Mouse (Mus musculus): ENCODE measurements around the gene Cdh12. TPM values are rescaled to one million over a fixed set of nuclear protein-coding genes. Genes with fewer than 3 reads are reported as not detected.

Gene Cdh12
- polyA plus RNA-seq, 1 experiment: not detected

DNA sequence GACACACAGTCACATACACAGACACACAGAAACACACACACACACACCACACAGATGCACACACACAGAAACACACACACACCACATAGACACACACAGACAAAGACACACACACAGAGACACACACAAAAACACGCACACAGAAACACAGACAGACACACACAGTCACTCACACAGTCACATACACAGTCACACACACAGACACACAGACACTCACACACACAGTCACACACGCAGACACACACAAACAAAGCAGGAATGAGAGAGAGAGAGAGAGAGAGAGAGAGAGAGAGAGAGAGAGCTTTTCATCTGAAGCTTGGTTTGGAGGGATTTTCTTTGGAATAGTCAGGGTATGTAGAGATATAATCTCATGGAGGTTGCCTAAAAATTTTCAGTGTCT, 558.9 kb downstream of the Cdh12 start:
- TF ChIP-seq CTCF (IDR thresholded peaks at IDR 0.05; ENCODE audit: borderline replicate concordance, control insufficient read depth, extremely low read depth, insufficient read depth, low read length, poor library complexity) (no peak), POLR2A (IDR thresholded peaks at IDR 0.05; ENCODE audit: control insufficient read depth, extremely low read depth, insufficient read depth, low read length, poor library complexity) (no peak)

GRCm38 (mm10) chr15:21008487-21008886, 559.4 kb downstream of the Cdh12 start:
- 51% methylated on average over 1 of the region's 1 CpGs for WGBS
- no peak for DNase-seq

More for the DNA sequence above, 558.9 kb downstream of the Cdh12 start:
- no peak overlapping the region for H3K27ac ChIP-seq (ENCODE audit: control insufficient read depth, insufficient read depth, low read length)
- H3K4me3 ChIP-seq (ENCODE audit: control insufficient read depth, insufficient read depth, low read length): no peak overlapping the region
- H3K27me3 ChIP-seq (ENCODE audit: control insufficient read depth, insufficient read depth, low read length): no peaks in the 10 kb centered on the region
- WGBS: 79% methylated on average over 2 of the region's 2 CpGs
- H3K4me1 ChIP-seq (replicated peaks; ENCODE audit: control insufficient read depth, insufficient read depth, low read length): no peaks in the 10 kb centered on the region
- H3K36me3 ChIP-seq (ENCODE audit: control insufficient read depth, insufficient read depth, low read length): no peaks in the 10 kb centered on the region
- no peak for DNase-seq

GRCm38 (mm10) chr15:21008969-21009368, 559.9 kb downstream of the Cdh12 start:
- 90% methylated on average over 3 of the region's 3 CpGs for WGBS
- H3K36me3 ChIP-seq (ENCODE audit: control insufficient read depth, insufficient read depth, low read length): no peaks in the 10 kb centered on the region
- TF ChIP-seq CTCF (IDR thresholded peaks at IDR 0.05; ENCODE audit: borderline replicate concordance, control insufficient read depth, extremely low read depth, insufficient read depth, low read length, poor library complexity) (no peak), POLR2A (IDR thresholded peaks at IDR 0.05; ENCODE audit: control insufficient read depth, extremely low read depth, insufficient read depth, low read length, poor library complexity) (no peak)
- no peaks in the 10 kb centered on the region for H3K27me3 ChIP-seq (ENCODE audit: control insufficient read depth, insufficient read depth, low read length)
- no peak overlapping the region for H3K27ac ChIP-seq (ENCODE audit: control insufficient read depth, insufficient read depth, low read length)
- H3K4me1 ChIP-seq (replicated peaks; ENCODE audit: control insufficient read depth, insufficient read depth, low read length): no peaks in the 10 kb centered on the region
- H3K4me3 ChIP-seq (ENCODE audit: control insufficient read depth, insufficient read depth, low read length): no peak overlapping the region
- no peak for DNase-seq

More at GRCm38 (mm10) chr15:21008487-21008886, 559.4 kb downstream of the Cdh12 start:
- Histone ChIP-seq H3K36me3 (ENCODE audit: control insufficient read depth, insufficient read depth, low read length) (no peaks in the 10 kb centered on the region), H3K27ac (ENCODE audit: control insufficient read depth, insufficient read depth, low read length) (no peak overlapping the region), H3K4me3 (ENCODE audit: control insufficient read depth, insufficient read depth, low read length) (no peak overlapping the region), H3K4me1 (replicated peaks; ENCODE audit: control insufficient read depth, insufficient read depth, low read length) (no peaks in the 10 kb centered on the region), H3K27me3 (ENCODE audit: control insufficient read depth, insufficient read depth, low read length) (no peaks in the 10 kb centered on the region)
- TF ChIP-seq CTCF (IDR thresholded peaks at IDR 0.05; ENCODE audit: borderline replicate concordance, control insufficient read depth, extremely low read depth, insufficient read depth, low read length, poor library complexity) (no peak), POLR2A (IDR thresholded peaks at IDR 0.05; ENCODE audit: control insufficient read depth, extremely low read depth, insufficient read depth, low read length, poor library complexity) (no peak)

DNA sequence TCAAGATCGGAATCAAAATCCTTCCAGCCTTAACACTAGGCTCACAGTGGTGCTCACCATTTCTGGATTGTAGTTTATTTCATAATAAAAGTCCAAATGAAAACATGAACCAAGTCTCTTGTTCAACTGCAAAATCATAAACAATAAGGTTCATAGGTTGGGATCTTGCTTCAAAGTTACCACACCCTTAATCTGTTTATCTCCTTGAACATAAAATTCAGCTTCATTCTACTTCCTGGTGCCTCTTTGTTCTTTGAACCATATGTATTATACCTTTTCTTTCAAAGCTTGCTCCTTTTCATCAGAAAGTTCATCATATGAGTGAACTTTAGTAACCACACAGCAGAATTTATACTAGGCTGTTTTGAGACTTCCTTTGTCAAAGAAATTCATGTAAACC, 614.6 kb downstream of the Cdh12 start:
- no peak overlapping the region for H3K4me3 ChIP-seq (ENCODE audit: control insufficient read depth, insufficient read depth, low read length)
- H3K36me3 ChIP-seq (ENCODE audit: control insufficient read depth, insufficient read depth, low read length): no peaks in the 10 kb centered on the region
- no peaks in the 10 kb centered on the region for H3K4me1 ChIP-seq (replicated peaks; ENCODE audit: control insufficient read depth, insufficient read depth, low read length)
- H3K27me3 ChIP-seq (ENCODE audit: control insufficient read depth, insufficient read depth, low read length): no peaks in the 10 kb centered on the region
- 73% methylated on average over 1 of the region's 1 CpGs for WGBS
- no peak overlapping the region for H3K27ac ChIP-seq (ENCODE audit: control insufficient read depth, insufficient read depth, low read length)
- TF ChIP-seq CTCF (IDR thresholded peaks at IDR 0.05; ENCODE audit: borderline replicate concordance, control insufficient read depth, extremely low read depth, insufficient read depth, low read length, poor library complexity) (no peak), POLR2A (IDR thresholded peaks at IDR 0.05; ENCODE audit: control insufficient read depth, extremely low read depth, insufficient read depth, low read length, poor library complexity) (no peak)
- DNase-seq: no peak

- Histone ChIP-seq H3K4me1 (replicated peaks; ENCODE audit: control insufficient read depth, insufficient read depth, low read length) (no peaks in the 10 kb centered on the region), H3K4me3 (ENCODE audit: control insufficient read depth, insufficient read depth, low read length) (no peak overlapping the region), H3K36me3 (ENCODE audit: control insufficient read depth, insufficient read depth, low read length) (no peaks in the 10 kb centered on the region), H3K27me3 (ENCODE audit: control insufficient read depth, insufficient read depth, low read length) (no peaks in the 10 kb centered on the region), H3K27ac (ENCODE audit: control insufficient read depth, insufficient read depth, low read length) (no peak overlapping the region)
- DNase-seq: no peak
- WGBS: 81% methylated on average over 2 of the region's 2 CpGs
- no peak for TF ChIP-seq POLR2A (IDR thresholded peaks at IDR 0.05; ENCODE audit: control insufficient read depth, extremely low read depth, insufficient read depth, low read length, poor library complexity)
- TF ChIP-seq CTCF (IDR thresholded peaks at IDR 0.05; ENCODE audit: borderline replicate concordance, control insufficient read depth, extremely low read depth, insufficient read depth, low read length, poor library complexity): no peak
Observed at GRCm38 (mm10) chr15:21069264-21069663, 620.2 kb downstream of the Cdh12 start.

- WGBS: 100% methylated on average over 1 of the region's 1 CpGs
- H3K36me3 ChIP-seq (ENCODE audit: control insufficient read depth, insufficient read depth, low read length): no peaks in the 10 kb centered on the region
- H3K4me3 ChIP-seq (ENCODE audit: control insufficient read depth, insufficient read depth, low read length): no peak overlapping the region
- H3K27me3 ChIP-seq (ENCODE audit: control insufficient read depth, insufficient read depth, low read length): no peaks in the 10 kb centered on the region
- DNase-seq: no peak
- TF ChIP-seq POLR2A (IDR thresholded peaks at IDR 0.05; ENCODE audit: control insufficient read depth, extremely low read depth, insufficient read depth, low read length, poor library complexity): no peak
- no peak for TF ChIP-seq CTCF (IDR thresholded peaks at IDR 0.05; ENCODE audit: borderline replicate concordance, control insufficient read depth, extremely low read depth, insufficient read depth, low read length, poor library complexity)
- H3K27ac ChIP-seq (ENCODE audit: control insufficient read depth, insufficient read depth, low read length): no peak overlapping the region
- no peaks in the 10 kb centered on the region for H3K4me1 ChIP-seq (replicated peaks; ENCODE audit: control insufficient read depth, insufficient read depth, low read length)
Observed at GRCm38 (mm10) chr15:21092824-21093223, 643.8 kb downstream of the Cdh12 start.

All from thymus, adult 2 months (tissue).